Mouse (Mus musculus) layer of hippocampus, adult 6 months (tissue): Measurements from ENCODE around the gene Slc27a1. TPM values are rescaled to one million over a fixed set of nuclear protein-coding genes. Genes with fewer than 3 reads are reported as not detected.
A peak's percentile ranks its signal among the peaks of the same experiment; 100 is the strongest.

ENCODE experiments used
- long read RNA-seq, 2 experiments: library from polyadenylated mRNA; unstranded; transcript quantifications; one replicate each; pipeline ENCODE4 v2.0.0; 2019 to 2020
- microRNA-seq: library from miRNA; unstranded; fragments of <30 nt; microRNA quantifications from one replicate; pipeline ENCODE4 v1.2.0, GENCODE M21; 2020
- polyA plus RNA-seq: library from polyadenylated mRNA; unstranded; fragments of <200 nt; fragmentation: Nextera tagmentation; gene quantifications from 2 replicates; pipeline ENCODE4 v1.2.3, GENCODE M21; 2021

Gene Slc27a1
- 95.1 and 114 TPM in 2 replicates for polyA plus RNA-seq
- long read RNA-seq, experiment 1, transcript Slc27a1-207 (13 exons, 2,730 nt) = minor isoform, 14 of 227 reads
- long read RNA-seq, experiment 1, transcript Slc27a1-201 (14 exons, 2,795 nt) = major isoform, 16 of 227 reads
- long read RNA-seq, experiment 1, transcript Slc27a1-205 (11 exons, 3,207 nt) = minor isoform, 5 of 227 reads
- long read RNA-seq, experiment 1, partial matches to known transcripts = 90 of 227 reads
- long read RNA-seq, experiment 1, other reads (novel, unspliced or antisense) = 102 of 227 reads
- long read RNA-seq, experiment 2, transcript Slc27a1-207 (13 exons, 2,730 nt) = major isoform, 49 of 700 reads
- long read RNA-seq, experiment 2, transcript Slc27a1-201 (14 exons, 2,795 nt) = minor isoform, 42 of 700 reads
- long read RNA-seq, experiment 2, transcript Slc27a1-205 (11 exons, 3,207 nt) = minor isoform, 9 of 700 reads
- long read RNA-seq, experiment 2, partial matches to known transcripts = 269 of 700 reads
- long read RNA-seq, experiment 2, other reads (novel, unspliced or antisense) = 331 of 700 reads

GRCm38 (mm10) chr8:71568387-71568937 is at the start of gene Slc27a1:
Gene Slc27a1, plus strand, starts transcription at chr8:71568882.

DNA sequence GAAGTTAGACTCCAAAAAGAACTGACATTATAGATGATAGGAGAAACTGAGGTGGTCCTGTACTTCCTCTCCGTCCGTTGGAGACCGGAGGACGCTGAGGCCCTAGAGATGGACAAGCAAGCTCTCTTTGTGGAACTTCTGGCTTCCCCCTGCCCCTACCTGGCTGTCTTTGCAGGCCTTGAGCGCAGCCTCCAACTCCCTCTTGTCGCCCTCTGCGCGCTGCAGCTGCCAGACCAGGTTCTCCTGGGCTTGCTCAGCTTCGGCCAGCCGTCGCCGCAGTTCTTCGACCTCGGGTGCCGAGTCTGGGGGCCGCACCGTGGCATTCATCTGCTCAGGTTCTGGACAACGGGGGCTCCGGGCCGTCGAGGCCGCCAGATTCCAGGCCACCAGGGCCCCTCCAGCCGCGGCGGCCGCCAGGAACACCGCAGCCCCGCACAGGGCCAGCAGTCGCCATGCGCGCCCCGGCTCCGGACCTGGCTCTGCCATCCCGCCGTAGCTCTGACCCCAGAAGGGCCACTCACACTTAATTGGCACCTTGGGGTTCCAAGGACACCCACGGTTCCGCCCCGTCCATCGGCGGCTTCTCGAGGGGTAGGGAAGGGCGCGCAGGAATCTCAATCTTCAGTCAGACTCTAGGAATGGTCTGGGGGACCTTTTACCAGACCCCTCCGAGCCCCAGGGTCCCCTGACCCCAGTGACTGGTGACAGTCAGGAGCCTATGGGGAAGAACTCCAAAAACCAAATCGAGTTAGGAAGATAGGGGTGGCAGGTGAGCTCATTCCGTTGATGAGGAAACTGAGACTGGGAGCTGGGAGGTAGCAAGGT is 43.2 kb upstream of the Slc27a1 start, which contains the start of gene Ccdc194:
TSS of gene Ccdc194 (minus strand) at position 486 of the 825 bp plus-strand sequence.

DNA sequence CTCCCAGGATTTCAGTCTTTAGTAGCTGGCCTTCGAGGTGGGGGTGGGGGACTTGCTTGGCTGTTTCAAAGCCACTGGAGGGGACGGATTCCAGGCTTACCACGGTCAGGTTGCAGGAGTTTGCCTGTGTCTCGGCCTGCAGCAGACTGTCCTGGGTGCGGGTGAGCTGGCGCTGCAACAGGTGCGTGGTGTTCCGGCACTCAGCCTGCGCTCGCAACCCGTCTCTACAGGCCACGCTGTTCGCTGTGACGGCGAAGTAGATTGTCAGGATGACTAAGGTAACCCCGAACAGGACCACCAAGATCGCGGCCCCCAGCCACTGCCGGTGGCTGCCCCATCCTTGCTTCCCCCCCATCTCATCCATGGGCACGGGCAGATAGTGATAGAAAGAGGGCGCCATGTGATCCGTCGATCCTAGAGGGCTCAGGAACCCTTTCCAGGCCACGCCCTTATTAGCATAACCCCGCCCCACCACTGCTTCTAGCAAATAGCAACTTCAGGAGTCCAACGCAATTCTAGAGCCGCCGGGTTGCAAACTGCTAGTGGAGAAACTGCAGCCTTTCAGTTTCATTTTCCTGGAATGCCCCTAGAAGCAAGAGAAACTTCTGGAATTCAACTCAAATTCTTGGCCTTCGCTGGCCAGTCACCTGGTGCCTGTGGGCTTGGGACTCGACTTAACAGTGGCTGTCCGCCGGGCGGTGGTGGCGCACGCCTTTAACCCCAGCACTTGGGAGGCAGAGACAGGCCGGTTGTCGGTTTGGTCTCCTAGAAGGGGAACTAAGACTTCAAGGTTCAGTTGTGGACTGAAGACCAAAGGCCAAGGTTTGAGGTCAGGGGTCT is 31.4 kb upstream of the Slc27a1 start, which contains the start of gene Bst2:
TSS of gene Bst2 (minus strand) at position 429 of the 840 bp plus-strand sequence.

DNA sequence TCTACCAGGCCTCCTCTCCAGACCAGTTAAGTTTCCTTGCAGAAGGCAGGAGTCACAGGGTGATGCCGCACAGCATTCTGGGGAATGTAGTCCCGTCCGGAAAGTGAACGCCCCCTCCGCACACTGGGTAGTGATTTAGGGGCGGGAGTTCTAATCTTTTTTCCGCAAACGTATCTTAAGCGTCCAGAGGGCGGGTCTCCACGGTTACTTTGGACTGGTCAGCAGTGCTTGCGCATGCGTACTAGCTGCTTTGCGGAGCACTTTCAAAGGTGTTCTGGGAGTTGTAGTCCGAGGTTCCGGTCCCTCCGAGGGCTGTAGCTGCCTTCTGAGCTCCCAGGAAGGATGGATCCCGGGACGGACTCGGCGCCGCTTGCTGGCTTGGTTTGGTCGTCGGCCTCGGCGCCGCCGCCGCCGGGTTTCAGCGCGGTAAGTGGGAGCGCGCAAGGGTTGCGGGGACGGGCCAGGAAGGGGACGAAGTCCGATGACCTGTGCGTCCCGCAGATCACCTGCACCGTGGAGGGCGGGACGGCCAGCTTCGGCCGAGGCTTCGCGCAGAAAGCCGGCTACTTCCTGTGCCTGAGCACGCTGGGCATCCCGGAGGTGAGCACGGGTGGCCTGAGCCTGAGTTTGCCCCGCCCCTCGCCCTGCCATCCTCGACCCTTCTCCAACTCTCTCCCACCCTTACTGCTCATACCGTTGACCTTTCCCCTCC is 25.9 kb upstream of the Slc27a1 start, which contains the start of gene Mvb12a:
TSS of gene Mvb12a (plus strand) at position 291 of the 712 bp plus-strand sequence.

DNA sequence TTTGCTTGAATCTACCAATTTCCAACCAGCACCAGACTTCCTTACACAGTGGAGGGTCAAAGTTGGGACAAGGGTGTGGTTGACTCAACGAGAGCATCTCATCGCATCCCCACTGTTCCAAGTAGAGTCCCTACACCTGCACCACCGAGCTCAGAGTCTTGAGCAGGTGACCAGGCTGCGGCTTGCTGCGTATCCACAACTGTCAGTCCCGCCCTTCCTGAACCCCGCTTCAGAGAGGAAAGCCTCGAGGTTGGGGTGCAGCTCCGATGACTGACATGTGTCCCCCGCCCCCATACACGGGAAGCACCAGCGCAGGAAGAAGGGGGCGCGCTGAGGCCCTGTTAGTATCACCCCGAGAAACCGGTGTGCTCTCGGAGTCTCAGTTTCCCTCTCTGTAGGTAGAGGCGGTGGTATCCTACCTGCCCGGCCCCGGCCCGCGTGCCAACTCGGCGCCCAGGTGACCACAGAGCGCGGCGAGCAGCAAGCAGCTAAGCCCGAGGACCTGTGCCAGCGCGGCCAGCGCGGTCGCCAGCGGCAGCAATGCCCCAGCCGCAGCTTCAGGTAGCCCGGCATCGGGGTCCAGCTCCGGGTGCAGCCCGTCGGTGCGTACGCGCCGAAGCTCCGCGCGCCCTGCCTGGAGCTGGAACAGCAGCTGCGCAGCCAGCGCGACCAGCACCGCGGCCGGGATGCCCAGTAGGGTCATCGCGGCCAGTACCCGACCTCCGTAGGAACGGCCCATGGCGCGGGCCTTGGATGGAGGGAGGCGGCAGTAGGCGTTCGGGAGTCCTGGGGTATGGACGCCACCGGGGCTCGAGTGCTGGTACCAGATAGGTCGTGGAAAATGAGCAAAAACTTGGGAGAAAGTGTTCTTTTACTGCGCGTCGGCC is 10.4 kb upstream of the Slc27a1 start, which contains the start of gene Tmem221:
TSS of gene Tmem221 (minus strand) at position 801 of the 887 bp plus-strand sequence.

GRCm38 (mm10) chr8:71566501-71566900 is 2.2 kb upstream of the Slc27a1 start, which contains the start of gene Nxnl1:
Gene Nxnl1, minus strand, starts transcription at chr8:71566601.

GRCm38 (mm10) chr8:71591471-71592373 is 23.0 kb downstream of the Slc27a1 start, which contains the start of gene Pgls:
Gene Pgls, plus strand, starts transcription at chr8:71592176.

DNA sequence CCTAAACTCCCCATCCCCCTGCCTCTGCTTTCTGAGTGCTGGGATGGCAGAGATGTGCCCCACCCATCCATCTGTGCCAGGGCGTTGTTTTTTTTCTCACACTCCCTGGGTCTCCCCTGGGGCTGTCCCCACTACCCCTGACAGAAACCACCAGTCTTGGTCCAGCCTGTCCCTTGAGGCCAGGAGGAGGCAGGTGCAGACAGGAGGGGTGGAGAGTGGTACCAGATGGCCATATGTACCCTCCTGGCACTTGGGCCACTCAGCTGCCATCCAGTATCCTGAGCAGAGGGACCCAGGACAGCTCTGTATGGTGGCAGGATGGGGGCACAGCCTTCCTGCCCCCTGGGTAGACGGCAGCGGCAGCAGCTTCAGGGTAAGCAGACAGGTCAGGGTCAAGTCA is 28.8 kb downstream of the Slc27a1 start, which contains the start of gene Fam129c:
TSS of gene Fam129c (plus strand) at position 198 of the 400 bp plus-strand sequence.

DNA sequence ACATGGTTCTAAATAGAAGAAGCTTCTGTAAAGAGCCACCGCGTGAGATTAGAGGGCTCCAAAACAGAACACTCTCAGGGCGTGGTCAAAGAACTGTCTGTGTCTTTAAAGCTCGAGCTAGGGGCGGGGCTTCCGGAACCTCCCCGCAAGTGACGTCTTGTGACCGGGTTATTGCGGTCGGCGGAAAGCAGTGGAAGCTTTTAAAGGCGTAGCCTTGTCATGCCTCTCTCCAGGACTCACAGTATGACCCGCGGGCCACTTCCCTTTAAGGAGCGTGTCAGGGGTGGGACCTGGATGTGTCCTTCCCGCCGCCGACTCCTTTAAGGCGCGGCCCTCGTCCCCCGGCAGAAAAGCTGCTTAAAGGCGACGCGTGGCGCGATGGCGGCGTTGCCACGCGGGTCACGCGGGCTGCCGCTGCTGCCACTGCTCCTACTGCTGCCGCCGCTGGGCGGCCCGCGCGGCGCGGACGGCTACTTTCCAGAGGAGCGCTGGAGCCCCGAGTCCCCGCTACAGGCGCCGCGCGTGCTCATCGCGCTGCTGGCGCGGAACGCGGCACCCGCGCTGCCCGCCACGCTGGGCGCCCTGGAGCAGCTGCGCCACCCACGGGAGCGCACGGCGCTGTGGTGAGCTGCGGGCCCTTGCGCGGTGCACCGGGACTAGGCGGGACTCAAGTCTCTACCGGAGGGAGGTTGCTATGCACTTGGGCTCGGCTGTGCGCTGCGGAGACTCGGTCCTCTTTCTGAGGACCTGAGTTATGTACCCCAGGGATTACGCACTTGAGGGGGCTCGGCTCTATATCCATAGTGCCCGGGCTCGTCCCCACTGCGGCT is 42.4 kb downstream of the Slc27a1 start, which contains the start of gene Colgalt1:
TSS of gene Colgalt1 (plus strand) at position 177 of the 830 bp plus-strand sequence.

Small RNA genes within 50 kb of the gene (microRNA-seq; reads per million reads assigned to microRNA genes)
- 25.1 reads per million, percentile 44 among the genes with 10 or more reads in this experiment for gene Mir6769b

Other genes starting within 250 kb of the Slc27a1 start
- 177 and 192 TPM in 2 replicates for gene Use1, start 202.0 kb upstream of the Slc27a1 start, polyA plus RNA-seq
- gene Ocel1, start 197.6 kb upstream of the Slc27a1 start, polyA plus RNA-seq = 5.5 and 7.3 TPM in 2 replicates
- gene Nr2f6, start 186.9 kb upstream of the Slc27a1 start, polyA plus RNA-seq = 8.2 and 8.7 TPM in 2 replicates
- gene Ushbp1, start 173.1 kb upstream of the Slc27a1 start, polyA plus RNA-seq = 1.1 and 1.4 TPM in 2 replicates
- 97.3 and 98.5 TPM in 2 replicates for gene Babam1, start 172.0 kb upstream of the Slc27a1 start, polyA plus RNA-seq
- 0.11 and 0.13 TPM in 2 replicates for gene Ankle1, start 162.9 kb upstream of the Slc27a1 start, polyA plus RNA-seq
- 357 and 444 TPM in 2 replicates for gene Abhd8, start 105.2 kb upstream of the Slc27a1 start, polyA plus RNA-seq
- 126 and 129 TPM in 2 replicates for gene Mrpl34, start 103.9 kb upstream of the Slc27a1 start, polyA plus RNA-seq
- 152 and 163 TPM in 2 replicates for gene Dda1, start 99.7 kb upstream of the Slc27a1 start, polyA plus RNA-seq
- gene Ano8, start 82.9 kb upstream of the Slc27a1 start, polyA plus RNA-seq = 0.48 and 0.65 TPM in 2 replicates
- 7.7 and 8.2 TPM in 2 replicates for gene Gtpbp3, start 80.8 kb upstream of the Slc27a1 start, polyA plus RNA-seq
- gene Plvap, start 57.1 kb upstream of the Slc27a1 start, polyA plus RNA-seq = 6.2 and 6.3 TPM in 2 replicates
- not detected in 2 replicates for gene Ccdc194, start 43.2 kb upstream of the Slc27a1 start, polyA plus RNA-seq
- gene Bst2, start 31.4 kb upstream of the Slc27a1 start, polyA plus RNA-seq = 5.2 and 15.7 TPM in 2 replicates
- gene Mvb12a, start 26.0 kb upstream of the Slc27a1 start, polyA plus RNA-seq = 45.5 and 46.4 TPM in 2 replicates
- 0.19 and 0.54 TPM in 2 replicates for gene Tmem221, start 10.0 kb upstream of the Slc27a1 start, polyA plus RNA-seq
- gene Nxnl1, start 2.3 kb upstream of the Slc27a1 start, polyA plus RNA-seq = 0.25 and 0.43 TPM in 2 replicates
- gene Pgls, start 23.3 kb downstream of the Slc27a1 start, polyA plus RNA-seq = 110 and 114 TPM in 2 replicates
- 0.53 and 0.59 TPM in 2 replicates for gene Fam129c, start 28.8 kb downstream of the Slc27a1 start, polyA plus RNA-seq
- 18.9 and 19.6 TPM in 2 replicates for gene Colgalt1, start 42.1 kb downstream of the Slc27a1 start, polyA plus RNA-seq
- gene Unc13a, start 102.9 kb downstream of the Slc27a1 start, polyA plus RNA-seq = 10.7 and 12.7 TPM in 2 replicates
- gene Jak3, start 107.4 kb downstream of the Slc27a1 start, polyA plus RNA-seq = 1.6 and 2.0 TPM in 2 replicates
- gene Insl3, start 120.3 kb downstream of the Slc27a1 start, polyA plus RNA-seq = not detected in 2 replicates
- 0.59 and 0.63 TPM in 2 replicates for gene B3gnt3, start 132.9 kb downstream of the Slc27a1 start, polyA plus RNA-seq
- gene Fcho1, start 156.8 kb downstream of the Slc27a1 start, polyA plus RNA-seq = 16.3 and 19.8 TPM in 2 replicates